Mouse (Mus musculus): ENCODE results near the gene Tbpl1.

DNA sequence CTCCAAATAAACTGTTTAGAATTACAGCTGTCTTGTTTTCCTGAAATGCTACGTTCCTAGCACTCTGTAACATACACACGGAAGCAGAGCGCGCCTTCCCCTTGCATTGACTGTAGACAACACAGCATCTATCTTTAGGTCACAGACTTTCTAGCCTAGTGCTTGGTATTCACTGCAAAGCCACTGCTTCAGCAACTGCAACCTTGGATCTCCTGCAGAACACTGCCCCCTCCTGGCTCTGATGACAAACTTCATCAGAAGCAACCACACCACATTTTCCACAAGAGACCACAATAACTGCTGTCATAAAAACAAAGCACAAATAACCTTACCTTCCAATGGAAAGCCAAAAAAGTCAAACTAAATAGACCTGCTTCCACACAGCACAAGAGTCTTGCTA is 17.2 kb downstream of the Tbpl1 start:
- TF ChIP-seq CTCF (conservative IDR thresholded peaks at IDR 0.05; ENCODE audit: insufficient read depth, insufficient read length, low read depth, low read length) (peak; percentile 83), POLR2A (IDR thresholded peaks at IDR 0.05; ENCODE audit: low read depth, low read length) (no peak)
